Mouse (Mus musculus) limb, embryonic 10.5 days (tissue): ENCODE measurements around the gene Ints11. TPM values are rescaled to one million over a fixed set of nuclear protein-coding genes. Genes with fewer than 3 reads are reported as not detected.

Experiments
- DNase-seq: peaks from one replicate; pipeline ENCODE4 v3.0.0-alpha.2; 2017; ENCODE audit warnings: low spot score
- H3K27ac ChIP-seq: fragments of 300-500 bp; sonication (generic); 2 replicates; pipeline ENCODE4 v1.5.1; 2016; ENCODE audit warnings: mild to moderate bottlenecking
- H3K27me3 ChIP-seq: fragments of 300-500 bp; sonication (generic); 2 replicates; pipeline ENCODE4 v1.6.1; 2016; ENCODE audit warnings: low read depth, mild to moderate bottlenecking; ENCODE audit not compliant: poor library complexity, severe bottlenecking
- H3K36me3 ChIP-seq: fragments of 300-500 bp; sonication (generic); 2 replicates; pipeline ENCODE4 v1.6.1; 2016; ENCODE audit warnings: mild to moderate bottlenecking, moderate library complexity
- H3K4me1 ChIP-seq: fragments of 300-500 bp; sonication (generic); 2 replicates; pipeline ENCODE4 v1.6.1; 2016
- H3K4me3 ChIP-seq: fragments of 300-500 bp; sonication (generic); 2 replicates; pipeline ENCODE4 v1.5.1; 2016; ENCODE audit warnings: mild to moderate bottlenecking, moderate library complexity
- H3K9me3 ChIP-seq: fragments of 300-500 bp; sonication (generic); replicated peaks from 2 replicates; pipeline ENCODE4 v1.6.1; 2016; ENCODE audit warnings: mild to moderate bottlenecking
- WGBS: fragments of 180-500 bp; shearing (Covaris S2); methylation state at CpG from one replicate; pipeline ENCODE4 v1.1.7; 2016; 5-methylcytosine and 5-hydroxymethylcytosine counted together
- polyA plus RNA-seq: library from polyadenylated mRNA; unstranded; fragments of >200 nt; fragmentation: Nextera tagmentation; extraction: Ambion mirVana; gene quantifications from 2 replicates; pipeline ENCODE4 v1.2.1, GENCODE M21; 2016

Gene Ints11
- polyA plus RNA-seq, result 106 and 107 TPM in 2 replicates

- H3K4me3 ChIP-seq, result peak within 1 kb of the TSS; percentile 79
- H3K4me1 ChIP-seq, result peaks cover 22% of the 10 kb centered on the region
- peak within 1 kb of the TSS; percentile 88 for H3K27ac ChIP-seq
- under 1% methylated on average over 63 of the region's 63 CpGs for WGBS
- DNase-seq, result peak; percentile 97
- H3K27me3 ChIP-seq, result no peaks in the 10 kb centered on the region
- peaks cover 56% of the 10 kb centered on the region for H3K36me3 ChIP-seq
- H3K9me3 ChIP-seq, result no peaks in the 10 kb centered on the region
These were observed at the start of gene Ints11, which contains the start of gene Cptp for GRCm38 (mm10) chr4:155869317-155870033. TSS of gene Ints11 (plus strand) at chr4:155869546. TSS of gene Cptp (minus strand) at chr4:155869440.

- no peak overlapping the region for H3K27ac ChIP-seq
- peaks cover 100% of the 10 kb centered on the region for H3K36me3 ChIP-seq
- no peaks in the 10 kb centered on the region for H3K4me1 ChIP-seq
- no peak overlapping the region for H3K4me3 ChIP-seq
- DNase-seq, result no peak
- no peaks in the 10 kb centered on the region for H3K9me3 ChIP-seq
- no peaks in the 10 kb centered on the region for H3K27me3 ChIP-seq
- WGBS, result 82% methylated on average over 7 of the region's 7 CpGs
These were observed 48.3 kb upstream of the Ints11 start for GRCm38 (mm10) chr4:155821025-155821424.

GRCm38 (mm10) chr4:155823443-155823842, 45.9 kb upstream of the Ints11 start:
- DNase-seq, result no peak
- Histone ChIP-seq H3K36me3 (peaks cover 100% of the 10 kb centered on the region), H3K27me3 (no peaks in the 10 kb centered on the region), H3K4me1 (no peaks in the 10 kb centered on the region), H3K9me3 (no peaks in the 10 kb centered on the region), H3K4me3 (no peak overlapping the region), H3K27ac (no peak overlapping the region)
- 95% methylated on average over 16 of the region's 16 CpGs for WGBS

GRCm38 (mm10) chr4:155829866-155830265, 39.5 kb upstream of the Ints11 start:
- Histone ChIP-seq H3K36me3 (peaks cover 58% of the 10 kb centered on the region), H3K27me3 (no peaks in the 10 kb centered on the region), H3K27ac (no peak overlapping the region), H3K4me3 (no peak overlapping the region), H3K9me3 (no peaks in the 10 kb centered on the region), H3K4me1 (peaks cover 28% of the 10 kb centered on the region)
- WGBS, result 95% methylated on average over 4 of the region's 4 CpGs
- DNase-seq, result no peak

GRCm38 (mm10) chr4:155830596-155830995, 38.8 kb upstream of the Ints11 start:
- no peaks in the 10 kb centered on the region for H3K9me3 ChIP-seq
- DNase-seq, result no peak
- 57% methylated on average over 8 of the region's 8 CpGs for WGBS
- peaks cover 53% of the 10 kb centered on the region for H3K36me3 ChIP-seq
- peak overlapping the region; percentile 81 for H3K4me3 ChIP-seq
- H3K27me3 ChIP-seq, result no peaks in the 10 kb centered on the region
- no peak overlapping the region for H3K27ac ChIP-seq
- H3K4me1 ChIP-seq, result peaks cover 28% of the 10 kb centered on the region

- peak; percentile 98 for DNase-seq
- WGBS, result 0% methylated on average over 49 of the region's 49 CpGs
- H3K27ac ChIP-seq, result peak within 1 kb of the TSS; percentile 85
- peaks cover 46% of the 10 kb centered on the region for H3K36me3 ChIP-seq
- H3K4me3 ChIP-seq, result peak within 1 kb of the TSS; percentile 81
- no peaks in the 10 kb centered on the region for H3K9me3 ChIP-seq
- no peaks in the 10 kb centered on the region for H3K27me3 ChIP-seq
- H3K4me1 ChIP-seq, result peaks cover 28% of the 10 kb centered on the region
These were observed 38.1 kb upstream of the Ints11 start, which contains the start of gene Aurkaip1 for GRCm38 (mm10) chr4:155831205-155831766. TSS of gene Aurkaip1 (plus strand) at chr4:155831272.

GRCm38 (mm10) chr4:155831831-155832230, 37.5 kb upstream of the Ints11 start:
- H3K27me3 ChIP-seq, result no peaks in the 10 kb centered on the region
- under 1% methylated on average over 25 of the region's 25 CpGs for WGBS

GRCm38 (mm10) chr4:155832321-155832720, 37.0 kb upstream of the Ints11 start:
- Histone ChIP-seq H3K4me3 (peak overlapping the region; percentile 81), H3K9me3 (no peaks in the 10 kb centered on the region), H3K27me3 (no peaks in the 10 kb centered on the region), H3K36me3 (peaks cover 36% of the 10 kb centered on the region), H3K4me1 (peaks cover 28% of the 10 kb centered on the region), H3K27ac (peak overlapping the region; percentile 85)
- no peak for DNase-seq
- WGBS, result 56% methylated on average over 10 of the region's 10 CpGs

More at GRCm38 (mm10) chr4:155831831-155832230, 37.5 kb upstream of the Ints11 start:
- H3K27ac ChIP-seq, result peak overlapping the region; percentile 85
- DNase-seq, result no peak
- no peaks in the 10 kb centered on the region for H3K9me3 ChIP-seq
- H3K36me3 ChIP-seq, result peaks cover 41% of the 10 kb centered on the region
- H3K4me3 ChIP-seq, result peak overlapping the region; percentile 81
- H3K4me1 ChIP-seq, result peaks cover 28% of the 10 kb centered on the region

GRCm38 (mm10) chr4:155833234-155833633, 36.1 kb upstream of the Ints11 start:
- no peaks in the 10 kb centered on the region for H3K27me3 ChIP-seq
- WGBS, result 91% methylated on average over 4 of the region's 4 CpGs
- H3K9me3 ChIP-seq, result no peaks in the 10 kb centered on the region
- H3K4me3 ChIP-seq, result peak overlapping the region; percentile 81; the same call in 1 of the 2 replicates
- peaks cover 34% of the 10 kb centered on the region for H3K4me1 ChIP-seq
- no peak overlapping the region for H3K27ac ChIP-seq
- no peak for DNase-seq
- peaks cover 27% of the 10 kb centered on the region for H3K36me3 ChIP-seq

- WGBS, result 39% methylated on average over 2 of the region's 2 CpGs
- H3K36me3 ChIP-seq, result peaks cover 23% of the 10 kb centered on the region
These were observed 35.5 kb upstream of the Ints11 start for GRCm38 (mm10) chr4:155833836-155834235.

GRCm38 (mm10) chr4:155837404-155838010, 31.8 kb upstream of the Ints11 start:
- Histone ChIP-seq H3K27ac (0 out of 2 replicates have a peak overlapping the region, but pooled peaks have one; percentile 2), H3K4me1 (peaks cover 57% of the 10 kb centered on the region), H3K36me3 (peaks cover 31% of the 10 kb centered on the region), H3K9me3 (no peaks in the 10 kb centered on the region), H3K4me3 (no peak overlapping the region), H3K27me3 (peaks cover 14% of the 10 kb centered on the region)
- 81% methylated on average over 11 of the region's 11 CpGs for WGBS
- DNase-seq, result no peak

More at GRCm38 (mm10) chr4:155833836-155834235, 35.5 kb upstream of the Ints11 start:
- Histone ChIP-seq H3K27ac (no peak overlapping the region), H3K9me3 (no peaks in the 10 kb centered on the region), H3K4me3 (peak overlapping the region; percentile 14; the same call in 1 of the 2 replicates), H3K4me1 (peaks cover 38% of the 10 kb centered on the region), H3K27me3 (no peaks in the 10 kb centered on the region)
- DNase-seq, result peak; percentile 69

- no peak for DNase-seq
- 55% methylated on average over 8 of the region's 8 CpGs for WGBS
- H3K4me3 ChIP-seq, result peak overlapping the region; percentile 61
- H3K4me1 ChIP-seq, result peaks cover 47% of the 10 kb centered on the region
- peak overlapping the region; percentile 83 for H3K27ac ChIP-seq
- H3K36me3 ChIP-seq, result peaks cover 31% of the 10 kb centered on the region
- H3K9me3 ChIP-seq, result no peaks in the 10 kb centered on the region
- H3K27me3 ChIP-seq, result peaks cover 17% of the 10 kb centered on the region
These were observed 30.9 kb upstream of the Ints11 start for GRCm38 (mm10) chr4:155838187-155839153.
